Mouse (Mus musculus) megakaryocyte, embryonic 14.5 days (primary cell): ENCODE results near the gene Grasp.

Experiments
- FLI1 ChIP-seq: IDR thresholded peaks from 2 replicates; pipeline ENCODE4 v1.6.1; 2012; ENCODE audit warnings: low read length, inconsistent platforms, mixed read lengths
- GATA1 ChIP-seq: IDR thresholded peaks from 3 replicates; pipeline ENCODE4 v1.6.1; 2012; ENCODE audit warnings: mixed read lengths, low read length, inconsistent platforms, borderline replicate concordance

DNA sequence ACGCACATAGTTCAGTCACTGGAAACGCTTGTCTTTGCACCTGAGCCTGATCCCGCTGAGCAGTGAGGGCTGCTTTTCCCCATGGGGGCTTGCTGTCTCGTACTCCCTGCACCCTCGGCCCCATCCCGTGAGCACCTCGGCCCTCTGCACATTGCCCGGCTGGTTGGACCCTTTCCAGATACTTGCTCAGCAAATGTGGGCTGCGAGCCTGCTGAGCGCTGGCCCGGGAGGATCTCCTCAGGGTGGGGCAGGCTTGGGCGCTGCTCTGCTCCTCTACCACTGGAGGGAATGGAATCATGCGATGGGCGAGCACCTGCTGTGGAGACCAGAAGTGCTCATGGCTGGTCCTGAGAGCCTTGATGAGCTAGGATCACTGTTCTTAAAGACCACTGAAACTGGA is 11.6 kb upstream of the Grasp start:
- no peak for TF ChIP-seq GATA1
- no peak for TF ChIP-seq FLI1
